Mouse (Mus musculus) G1E-ER4 (cell line): ENCODE measurements around the gene Plekha4. TPM values are rescaled to one million over a fixed set of nuclear protein-coding genes. Genes with fewer than 3 reads are reported as not detected.
A peak's percentile ranks its signal among the peaks of the same experiment; 100 is the strongest.

ENCODE experiments used
- GATA1 ChIP-seq: IDR thresholded peaks from one replicate; pipeline ENCODE4 v1.8.0; 2012; ENCODE audit warnings: low read length, inconsistent platforms
- polyA plus RNA-seq: library from polyadenylated mRNA; stranded (reverse); fragments of >175 nt; gene quantifications from 2 replicates; pipeline ENCODE4 v1.2.3, GENCODE M21; 2012

Gene Plekha4
- polyA plus RNA-seq, 1 experiment: 1.8 TPM

GRCm38 (mm10) chr7:45494548-45494947 lies 31.6 kb upstream of the Plekha4 start:
- no peak for TF ChIP-seq GATA1

GRCm38 (mm10) chr7:45498427-45498826 lies 27.7 kb upstream of the Plekha4 start:
- TF ChIP-seq GATA1: no peak

- no peak for TF ChIP-seq GATA1
Measured at GRCm38 (mm10) chr7:45507583-45507982, 18.5 kb upstream of the Plekha4 start.

- peak; percentile 88 for TF ChIP-seq GATA1
Measured at GRCm38 (mm10) chr7:45508561-45508960, 17.6 kb upstream of the Plekha4 start.

GRCm38 (mm10) chr7:45509181-45509882 lies 16.8 kb upstream of the Plekha4 start:
- no peak for TF ChIP-seq GATA1

GRCm38 (mm10) chr7:45509912-45510787 lies 16.0 kb upstream of the Plekha4 start, which contains the start of gene Nucb1:
TSS of gene Nucb1 (minus strand) at chr7:45510406.
- no peak for TF ChIP-seq GATA1

- TF ChIP-seq GATA1: no peak
Measured at GRCm38 (mm10) chr7:45514411-45514810, 11.7 kb upstream of the Plekha4 start.

- no peak for TF ChIP-seq GATA1
Measured at GRCm38 (mm10) chr7:45515436-45515835, 10.7 kb upstream of the Plekha4 start.

- no peak for TF ChIP-seq GATA1
Measured at GRCm38 (mm10) chr7:45518618-45519017, 7.5 kb upstream of the Plekha4 start.

- no peak for TF ChIP-seq GATA1
Measured at GRCm38 (mm10) chr7:45519345-45520120, 6.6 kb upstream of the Plekha4 start.

GRCm38 (mm10) chr7:45520605-45521004 lies 5.5 kb upstream of the Plekha4 start:
- TF ChIP-seq GATA1: no peak

GRCm38 (mm10) chr7:45521728-45522184 lies 4.4 kb upstream of the Plekha4 start:
- no peak for TF ChIP-seq GATA1

- TF ChIP-seq GATA1: no peak
Measured at GRCm38 (mm10) chr7:45522194-45522752, 3.9 kb upstream of the Plekha4 start.

- TF ChIP-seq GATA1: no peak
Measured at GRCm38 (mm10) chr7:45522957-45523676, 3.0 kb upstream of the Plekha4 start.

GRCm38 (mm10) chr7:45523678-45524170 lies 2.4 kb upstream of the Plekha4 start:
- no peak for TF ChIP-seq GATA1
